Mouse (Mus musculus): Measurements from ENCODE around the gene Wdr1. TPM values are rescaled to one million over a fixed set of nuclear protein-coding genes. Genes with fewer than 3 reads are reported as not detected.

Wdr1 gene
- polyA plus RNA-seq, 1 experiment from 2014 or later: 160 TPM

Other genes with a start within 250 kb of the Wdr1 start
- 0.10 TPM in 1 of 2 replicates, not detected in the other for gene Drd5, start 243.9 kb downstream of the Wdr1 start, polyA plus RNA-seq (2016; fragmentation: Nextera tagmentation; extraction: Ambion mirVana)
- 0.15 and 0.41 TPM in 2 replicates for gene Slc2a9, start 60.1 kb downstream of the Wdr1 start, polyA plus RNA-seq (2016; fragmentation: Nextera tagmentation; extraction: Ambion mirVana)
- gene Zfp518b, start 121.6 kb upstream of the Wdr1 start, polyA plus RNA-seq (2016; fragmentation: Nextera tagmentation; extraction: Ambion mirVana): 34.9 and 37.9 TPM in 2 replicates